In the genomic region with DNA sequence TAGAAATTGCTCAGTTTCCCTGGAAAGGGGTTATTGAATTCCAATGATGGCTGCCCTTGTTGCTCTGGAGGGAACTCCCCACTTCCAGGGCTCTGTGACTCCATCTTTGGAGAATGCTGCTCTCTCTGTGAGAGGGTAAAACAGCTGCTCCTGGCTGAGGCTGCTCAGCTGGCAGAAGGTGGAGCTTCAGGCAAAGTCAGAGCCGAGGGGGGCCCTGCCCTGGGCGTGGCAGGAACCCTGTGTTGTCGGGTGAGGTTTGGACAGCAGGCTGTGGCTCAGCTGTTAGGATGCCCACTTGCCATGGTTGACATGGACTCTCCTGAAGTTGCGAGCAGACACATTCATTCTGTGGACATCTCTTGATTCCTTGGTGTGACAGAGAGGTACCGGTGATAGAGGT, we compare ENCODE assay signal across 13 mouse cellular contexts. TPM values are rescaled to one million over a fixed set of nuclear protein-coding genes. Genes with fewer than 3 reads are reported as not detected.
DNase-seq lines count a peak whose midpoint lies in the region; ATAC-seq and TF ChIP-seq lines count a peak whose summit lies in the region.
"Had no signal": no experiment of that assay in that cellular context is flagged by ENCODE, and none has a peak within 500 bp of the region (broad histone marks: within the 10 kb centered on the region; RNA-seq: fewer than 3 reads in every experiment).

No protein-coding gene starts in this region.

- no peak overlapping the region for H3K4me3 ChIP-seq in heart, embryonic 12.5 days
- H3K4me3 ChIP-seq in lung, embryonic 14.5 days (ENCODE audit: low read depth, low read length), result no peak overlapping the region
- no peak overlapping the region for H3K4me3 ChIP-seq in neural tube, embryonic 15.5 days (replicated peaks)
- H3K4me3 ChIP-seq: forebrain, embryonic 15.5 days had no signal

- H3K4me1 ChIP-seq in heart, embryonic 12.5 days (replicated peaks), result peaks cover 87% of the 10 kb centered on the region
- H3K4me1 ChIP-seq in lung, embryonic 14.5 days (ENCODE audit: insufficient read depth), result peaks cover 26% of the 10 kb centered on the region
- peaks cover 45% of the 10 kb centered on the region for H3K4me1 ChIP-seq in neural tube, embryonic 15.5 days

- no peaks in the 10 kb centered on the region for H3K9me3 ChIP-seq in heart, embryonic 12.5 days (replicated peaks)
- no peaks in the 10 kb centered on the region for H3K9me3 ChIP-seq in lung, embryonic 14.5 days (ENCODE audit: low read depth, low read length)
- no peaks in the 10 kb centered on the region for H3K9me3 ChIP-seq in neural tube, embryonic 15.5 days (replicated peaks)
- H3K9me3 ChIP-seq: forebrain, embryonic 15.5 days had no signal

- H3K27me3 ChIP-seq in heart, embryonic 12.5 days (replicated peaks), result no peaks in the 10 kb centered on the region
- H3K27me3 ChIP-seq in lung, embryonic 14.5 days (ENCODE audit: insufficient read depth, low read length), result no peaks in the 10 kb centered on the region
- H3K27me3 ChIP-seq in neural tube, embryonic 15.5 days (replicated peaks), result no peaks in the 10 kb centered on the region
- H3K27me3 ChIP-seq: forebrain, embryonic 15.5 days; Patski had no signal

- no peak for TF ChIP-seq CTCF in lung, embryonic 14.5 days (IDR thresholded peaks at IDR 0.05; ENCODE audit: low read depth)

- no peak overlapping the region for H3K4me2 ChIP-seq in heart, embryonic 12.5 days
- no peak overlapping the region for H3K4me2 ChIP-seq in lung, embryonic 14.5 days
- H3K4me2 ChIP-seq in neural tube, embryonic 15.5 days, result no peak overlapping the region
- H3K4me2 ChIP-seq: forebrain, embryonic 15.5 days had no signal

- H3K36me3 ChIP-seq in heart, embryonic 12.5 days, result 0 out of 2 replicates have a peak, but pooled peaks cover 4% of the 10 kb centered on the region
- H3K36me3 ChIP-seq in lung, embryonic 14.5 days (ENCODE audit: insufficient read depth), result no peaks in the 10 kb centered on the region
- no peaks in the 10 kb centered on the region for H3K36me3 ChIP-seq in neural tube, embryonic 15.5 days
- H3K36me3 ChIP-seq: forebrain, embryonic 15.5 days had no signal

- H3K9ac ChIP-seq in heart, embryonic 12.5 days, result no peak overlapping the region
- H3K9ac ChIP-seq in lung, embryonic 14.5 days, result no peak overlapping the region
- no peak overlapping the region for H3K9ac ChIP-seq in neural tube, embryonic 15.5 days (replicated peaks)
- H3K9ac ChIP-seq: forebrain, embryonic 15.5 days had no signal

- peak overlapping the region; percentile 86 for H3K27ac ChIP-seq in heart, embryonic 12.5 days (ENCODE audit: poor library complexity, severe bottlenecking)
- peak overlapping the region; percentile 6; the same call in 1 of the 2 replicates for H3K27ac ChIP-seq in lung, embryonic 14.5 days (ENCODE audit: low read depth)
- H3K27ac ChIP-seq in neural tube, embryonic 15.5 days (replicated peaks), result 0 out of 2 replicates have a peak overlapping the region, but pooled peaks have one; percentile 18
- H3K27ac ChIP-seq: forebrain, embryonic 15.5 days had no signal

- no peak for ATAC-seq in heart, embryonic 12.5 days (ENCODE audit: insufficient number of reproducible peaks, low FRiP score)
- ATAC-seq in lung, embryonic 14.5 days (ENCODE audit: insufficient read depth), result no peak
- no peak for ATAC-seq in neural tube, embryonic 15.5 days (ENCODE audit: low FRiP score)
- ATAC-seq: forebrain, embryonic 15.5 days; Patski had no signal

- DNase-seq in heart, adult 8-10 months (ENCODE audit: low spot score), result no peak
- no peak for DNase-seq in lung, embryonic 14.5 days
- DNase-seq in lung, postnatal 36 days, result no peak
- peak; percentile 50 for DNase-seq in heart, postnatal 4 days
- DNase-seq in testis, postnatal 10 days (ENCODE audit: low spot score), result no peak
- DNase-seq in adrenal gland, adult 2 months, result no peak
- DNase-seq: cerebellum, postnatal 14 days; kidney, adult 9 months; right cerebral cortex, postnatal 14 days had no signal

- WGBS in heart, embryonic 12.5 days, result 71% methylated on average over 5 of the region's 5 CpGs
- 64% methylated on average over 5 of the region's 5 CpGs for WGBS in lung, embryonic 14.5 days
- WGBS in neural tube, embryonic 15.5 days, result 57% methylated on average over 5 of the region's 5 CpGs

RNA-seq across cellular contexts. Expression of a gene that starts 49.3 kb away (rescaled TPM):
- polyA plus RNA-seq in heart, embryonic 12.5 days (2016; fragmentation: Nextera tagmentation; extraction: Ambion mirVana), result 37.3 and 42.0 TPM in 2 replicates
- 100 to 1,000 TPM; 294 to 334 (median 302) TPM for total RNA-seq in heart, adult 8-10 months (2022)
- 20.8 and 20.9 TPM in 2 replicates for polyA plus RNA-seq in lung, embryonic 14.5 days (2014; fragmentation: Nextera tagmentation; extraction: Ambion mirVana)
- 100 to 1,000 TPM; 288 to 301 TPM for total RNA-seq in heart, postnatal 4 days (2021)
- 50.9 and 52.9 TPM in 2 replicates for polyA plus RNA-seq in neural tube, embryonic 15.5 days (2015; fragmentation: Nextera tagmentation; extraction: Ambion mirVana)
- 10 to 100 TPM; 67.8 to 83.7 TPM for total RNA-seq in adrenal gland, adult 2 months (2021)
- 52.2 and 52.3 TPM in 2 replicates for polyA plus RNA-seq in adrenal gland, adult 2 months (2012; rRNA removed)

Comparison
In these comparisons a context has a peak if more than half of its experiments do, and no peak if none do; other contexts are left out.
1. H3K27ac ChIP-seq: peak in every context shown above with its lines; median percentile 86 in heart, embryonic 12.5 days; 18 in neural tube, embryonic 15.5 days; 6 in lung, embryonic 14.5 days.